Mouse (Mus musculus) stomach, postnatal 0 days (tissue): Measurements from ENCODE around the gene Gm13289. TPM values are rescaled to one million over a fixed set of nuclear protein-coding genes. Genes with fewer than 3 reads are reported as not detected.
"Not testable (repeated sequence)": the region's sequence is repeated elsewhere in the genome, so short reads cannot be mapped to it uniquely, and the experiment has no call there.

Experiments used
- ATAC-seq: fragments of 200-750 bp; cut with Nextera tagmentation; 2 replicates; pipeline ENCODE4 v1.8.0; 2017; ENCODE audit not compliant: low FRiP score, low TSS enrichment
- DNase-seq: peaks from one replicate; pipeline ENCODE4 v3.0.0-alpha.2; 2016; ENCODE audit warnings: low spot score
- H3K27ac ChIP-seq: fragments of 300-500 bp; sonication (generic); replicated peaks from 2 replicates; pipeline ENCODE4 v1.5.1; 2014; ENCODE audit warnings: mild to moderate bottlenecking, control low read depth
- H3K27me3 ChIP-seq: fragments of 300-500 bp; sonication (generic); 2 replicates; pipeline ENCODE4 v1.6.1; 2014; ENCODE audit warnings: low read length; ENCODE audit not compliant: control insufficient read depth, insufficient read depth
- H3K36me3 ChIP-seq: fragments of 300-500 bp; sonication (generic); 2 replicates; pipeline ENCODE4 v1.6.1; 2014; ENCODE audit warnings: low read length, mixed read lengths; ENCODE audit not compliant: control insufficient read depth, insufficient read depth
- H3K4me1 ChIP-seq: fragments of 300-500 bp; sonication (generic); replicated peaks from 2 replicates; pipeline ENCODE4 v1.6.1; 2014; ENCODE audit warnings: antibody characterized with exemption; ENCODE audit not compliant: control insufficient read depth, insufficient read depth
- H3K4me2 ChIP-seq: fragments of 300-500 bp; sonication (generic); replicated peaks from 2 replicates; pipeline ENCODE4 v1.6.1; 2014; ENCODE audit warnings: low read depth, mild to moderate bottlenecking, control low read depth, moderate library complexity
- H3K4me3 ChIP-seq: fragments of 300-500 bp; sonication (generic); 2 replicates; pipeline ENCODE4 v1.5.1; 2014; ENCODE audit warnings: low read depth, low read length, control low read depth
- H3K9ac ChIP-seq: fragments of 300-500 bp; sonication (generic); 2 replicates; pipeline ENCODE4 v1.6.1; 2014; ENCODE audit warnings: mild to moderate bottlenecking, low read length, control low read depth, mixed read lengths
- H3K9me3 ChIP-seq: fragments of 300-500 bp; sonication (generic); 2 replicates; pipeline ENCODE4 v1.6.1; 2016; ENCODE audit warnings: low read length; ENCODE audit not compliant: control insufficient read depth
- CTCF ChIP-seq: IDR thresholded peaks from 2 replicates; pipeline ENCODE4 v1.5.1; 2016; ENCODE audit warnings: antibody characterized with exemption, low read depth, mild to moderate bottlenecking, moderate library complexity
- EP300 ChIP-seq: optimal IDR thresholded peaks from 2 replicates; pipeline ENCODE3; 2016; ENCODE audit warnings: antibody characterized with exemption
- WGBS: fragments of 180-500 bp; shearing (Covaris S2); extraction: QIAGEN DNeasy Blood & Tissue Kit; methylation state at CpG from one replicate; pipeline ENCODE4 v1.1.7; 2014; 5-methylcytosine and 5-hydroxymethylcytosine counted together
- polyA plus RNA-seq: library from polyadenylated mRNA; unstranded; fragments of >200 nt; fragmentation: Nextera tagmentation; extraction: Ambion mirVana; gene quantifications from 2 replicates; pipeline ENCODE4 v1.2.1, GENCODE M21; 2015

The Gm13289 gene
- polyA plus RNA-seq, 1 experiment from 2014 or later, result not detected

DNA sequence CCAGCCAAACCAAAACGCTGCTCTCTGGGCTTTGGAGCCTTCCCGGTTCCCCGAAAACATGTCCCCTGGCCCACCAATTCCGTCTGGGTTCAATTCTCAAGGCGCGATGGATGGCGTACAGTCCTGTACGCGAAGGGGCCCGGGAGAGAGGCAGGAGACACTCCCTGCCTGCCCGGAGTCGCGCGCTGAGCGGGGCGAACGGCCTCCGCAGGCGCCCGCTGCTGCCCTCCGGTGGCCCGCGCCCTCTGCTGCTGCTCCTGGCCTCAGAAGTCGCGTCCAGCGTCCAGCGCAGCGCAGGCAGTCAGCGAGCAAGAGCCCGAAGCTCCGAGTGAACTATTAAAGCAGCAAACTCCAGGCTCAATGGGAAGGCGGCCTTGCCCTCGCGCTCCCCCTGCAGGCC lies 29.0 kb downstream of the Gm13289 start:
- ATAC-seq, H3K27ac ChIP-seq, H3K9me3 ChIP-seq, H3K36me3 ChIP-seq, H3K27me3 ChIP-seq, H3K9ac ChIP-seq, H3K4me1 ChIP-seq, H3K4me3 ChIP-seq, DNase-seq, H3K4me2 ChIP-seq: not testable (repeated sequence)
- peak; percentile 46 for TF ChIP-seq CTCF
- 3% methylated on average over 6 of the region's 34 CpGs for WGBS

- H3K9me3 ChIP-seq, result no peaks in the 10 kb centered on the region
- no peak within 1 kb of the TSS for H3K9ac ChIP-seq
- DNase-seq (no peak), ATAC-seq (no peak)
- no peaks in the 10 kb centered on the region for H3K27me3 ChIP-seq
- no peak within 1 kb of the TSS for H3K27ac ChIP-seq
- TF ChIP-seq EP300 (no peak), CTCF (no peak)
- no peaks in the 10 kb centered on the region for H3K36me3 ChIP-seq
- no peaks in the 10 kb centered on the region for H3K4me1 ChIP-seq
- 54% methylated on average over 3 of the region's 3 CpGs for WGBS
- no peak within 1 kb of the TSS for H3K4me3 ChIP-seq
- H3K4me2 ChIP-seq, result no peak within 1 kb of the TSS
Observed at GRCm38 (mm10) chr4:88815928-88816327, 39.2 kb downstream of the Gm13289 start, which contains the start of gene Ifna7. Gene Ifna7 (plus strand): TSS chr4:88816228.

DNA sequence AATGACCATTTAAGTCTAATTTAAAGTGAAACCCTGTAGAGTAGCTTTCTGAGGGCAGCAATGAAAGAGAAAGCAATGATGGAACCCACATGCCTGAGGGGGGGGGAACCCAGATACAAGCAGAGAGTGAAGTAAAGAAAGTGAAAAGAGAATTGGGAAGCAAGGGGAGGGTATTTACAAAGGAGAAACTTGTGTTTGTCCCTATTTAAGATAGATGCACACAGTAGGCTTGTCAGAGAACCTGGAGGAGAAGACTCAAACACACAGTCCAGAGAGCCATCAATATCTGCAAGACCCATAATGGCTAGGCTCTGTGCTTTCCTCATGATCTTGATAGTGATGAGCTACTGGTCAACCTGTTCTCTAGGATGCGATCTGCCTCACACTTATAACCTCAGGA lies 42.9 kb downstream of the Gm13289 start, which contains the start of gene Ifna11:
TSS of gene Ifna11 (plus strand) at position 301 of the 400 bp plus-strand sequence.
- Histone ChIP-seq H3K4me1 (no peaks in the 10 kb centered on the region), H3K4me3 (no peak within 1 kb of the TSS), H3K27ac (no peak within 1 kb of the TSS), H3K9ac (no peak within 1 kb of the TSS), H3K27me3 (no peaks in the 10 kb centered on the region), H3K4me2 (no peak within 1 kb of the TSS), H3K36me3 (no peaks in the 10 kb centered on the region), H3K9me3 (no peaks in the 10 kb centered on the region)
- WGBS, result 100% methylated on average over 1 of the region's 1 CpGs
- TF ChIP-seq EP300, result no peak
- no peak for TF ChIP-seq CTCF
- no peak for DNase-seq
- no peak for ATAC-seq

GRCm38 (mm10) chr4:88822995-88823394 lies 46.3 kb downstream of the Gm13289 start:
- peak; percentile 71 for TF ChIP-seq CTCF
- TF ChIP-seq EP300, result no peak
- no peak overlapping the region for H3K4me3 ChIP-seq
- no peak for DNase-seq
- no peak overlapping the region for H3K4me2 ChIP-seq
- 21% methylated on average over 4 of the region's 4 CpGs for WGBS
- H3K27ac ChIP-seq, result no peak overlapping the region
- ATAC-seq, result no peak
- H3K9me3 ChIP-seq, result no peaks in the 10 kb centered on the region
- H3K27me3 ChIP-seq, result no peaks in the 10 kb centered on the region
- no peak overlapping the region for H3K9ac ChIP-seq
- no peaks in the 10 kb centered on the region for H3K36me3 ChIP-seq
- no peaks in the 10 kb centered on the region for H3K4me1 ChIP-seq

Other genes starting within 250 kb of the Gm13289 start
- gene Ifna15, start 218.7 kb upstream of the Gm13289 start, polyA plus RNA-seq, result not detected in 2 replicates
- gene Ifna14, start 205.1 kb upstream of the Gm13289 start, polyA plus RNA-seq, result not detected in 2 replicates
- gene Ifna9, start 184.5 kb upstream of the Gm13289 start, polyA plus RNA-seq, result not detected in 2 replicates
- not detected in 2 replicates for gene Ifna12, start 173.5 kb upstream of the Gm13289 start, polyA plus RNA-seq
- not detected in 2 replicates for gene C87499, start 142.5 kb upstream of the Gm13289 start, polyA plus RNA-seq
- gene Ifna13, start 132.5 kb upstream of the Gm13289 start, polyA plus RNA-seq, result not detected in 2 replicates
- gene Ifna16, start 100.0 kb upstream of the Gm13289 start, polyA plus RNA-seq, result not detected in 2 replicates
- not detected in 2 replicates for gene Ifna2, start 93.0 kb upstream of the Gm13289 start, polyA plus RNA-seq
- not detected in 2 replicates for gene Ifnab, start 85.6 kb upstream of the Gm13289 start, polyA plus RNA-seq
- gene Gm26566, start 55.1 kb upstream of the Gm13289 start, polyA plus RNA-seq, result 0.19 and 0.51 TPM in 2 replicates
- 39.8 and 40.6 TPM in 2 replicates for gene Klhl9, start 54.5 kb upstream of the Gm13289 start, polyA plus RNA-seq
- not detected in 2 replicates for gene Gm13271, start 22.1 kb upstream of the Gm13289 start, polyA plus RNA-seq
- gene Gm13283, start 16.8 kb upstream of the Gm13289 start, polyA plus RNA-seq, result 0.21 and 0.24 TPM in 2 replicates
- 0.55 TPM in 1 of 2 replicates, not detected in the other for gene Gm13290, start 3.1 kb upstream of the Gm13289 start, polyA plus RNA-seq
- gene Gm13272, start 2.9 kb downstream of the Gm13289 start, polyA plus RNA-seq, result not detected in 2 replicates
- gene Ifnz, start 5.2 kb downstream of the Gm13289 start, polyA plus RNA-seq, result 0.25 and 0.47 TPM in 2 replicates
- gene Gm13276, start 8.8 kb downstream of the Gm13289 start, polyA plus RNA-seq, result 0.45 TPM in 1 of 2 replicates, not detected in the other
- gene Gm13277, start 11.7 kb downstream of the Gm13289 start, polyA plus RNA-seq, result not detected in 2 replicates
- gene Gm13278, start 14.6 kb downstream of the Gm13289 start, polyA plus RNA-seq, result not detected in 2 replicates
- not detected in 2 replicates for gene Gm13275, start 17.6 kb downstream of the Gm13289 start, polyA plus RNA-seq
- gene Gm13279, start 20.5 kb downstream of the Gm13289 start, polyA plus RNA-seq, result not detected in 2 replicates
- 0.92 and 1.3 TPM in 2 replicates for gene Gm13285, start 22.7 kb downstream of the Gm13289 start, polyA plus RNA-seq
- gene Gm13287, start 26.3 kb downstream of the Gm13289 start, polyA plus RNA-seq, result not detected in 2 replicates
- gene Gm13288, start 28.6 kb downstream of the Gm13289 start, polyA plus RNA-seq, result not detected in 2 replicates
- not detected in 2 replicates for gene Ifna7, start 39.3 kb downstream of the Gm13289 start, polyA plus RNA-seq
- gene Ifna11, start 43.0 kb downstream of the Gm13289 start, polyA plus RNA-seq, result not detected in 2 replicates
- not detected in 2 replicates for gene Ifna6, start 50.5 kb downstream of the Gm13289 start, polyA plus RNA-seq
- gene Ifna5, start 58.6 kb downstream of the Gm13289 start, polyA plus RNA-seq, result not detected in 2 replicates
- not detected in 2 replicates for gene Ifna4, start 64.9 kb downstream of the Gm13289 start, polyA plus RNA-seq
- not detected in 2 replicates for gene Ifna1, start 73.2 kb downstream of the Gm13289 start, polyA plus RNA-seq
- gene Ifne, start 103.3 kb downstream of the Gm13289 start, polyA plus RNA-seq, result 0.85 and 1.1 TPM in 2 replicates